Mouse (Mus musculus) MEL-GATA-1-ER (cell line): ENCODE measurements around the gene Gm13283.
A peak's percentile ranks its signal among the peaks of the same experiment; 100 is the strongest.
"Not testable (repeated sequence)": the region's sequence is repeated elsewhere in the genome, so short reads cannot be mapped to it uniquely, and the experiment has no call there.

ENCODE experiments used
- DNase-seq: peaks from one replicate; pipeline ENCODE4 v3.0.0-alpha.2; 2012; ENCODE audit warnings: low read depth; ENCODE audit errors: extremely low read depth

The Gm13283 gene

GRCm38 (mm10) chr4:88759610-88760268 lies at the start of gene Gm13283:
Gene Gm13283 (plus strand): TSS chr4:88760119.
- peak; percentile 81 for DNase-seq

GRCm38 (mm10) chr4:88714281-88714680 lies 45.6 kb upstream of the Gm13283 start:
- no peak for DNase-seq

GRCm38 (mm10) chr4:88715059-88715458 lies 44.9 kb upstream of the Gm13283 start:
- DNase-seq, result no peak

GRCm38 (mm10) chr4:88718715-88719114 lies 41.2 kb upstream of the Gm13283 start:
- DNase-seq, result no peak

- peak; percentile 82 for DNase-seq
Measured at GRCm38 (mm10) chr4:88721791-88722721, 37.9 kb upstream of the Gm13283 start, which contains the start of the genes Gm26566 and Klhl9. Gene Gm26566 (plus strand): TSS chr4:88721805. Gene Klhl9 (minus strand): TSS chr4:88722465.

- no peak for DNase-seq
Measured at GRCm38 (mm10) chr4:88723497-88724090, 36.3 kb upstream of the Gm13283 start.

GRCm38 (mm10) chr4:88726727-88727126 lies 33.2 kb upstream of the Gm13283 start:
- no peak for DNase-seq

GRCm38 (mm10) chr4:88727324-88727723 lies 32.6 kb upstream of the Gm13283 start:
- DNase-seq, result no peak

GRCm38 (mm10) chr4:88738480-88738879 lies 21.4 kb upstream of the Gm13283 start:
- peak; percentile 43 for DNase-seq

GRCm38 (mm10) chr4:88739036-88739435 lies 20.9 kb upstream of the Gm13283 start:
- DNase-seq, result no peak

- DNase-seq, result no peak
Measured at GRCm38 (mm10) chr4:88741426-88741825, 18.5 kb upstream of the Gm13283 start.

- DNase-seq, result no peak
Measured at GRCm38 (mm10) chr4:88742771-88743371, 17.0 kb upstream of the Gm13283 start.

GRCm38 (mm10) chr4:88744207-88744606 lies 15.7 kb upstream of the Gm13283 start:
- no peak for DNase-seq

GRCm38 (mm10) chr4:88749926-88750325 lies 10.0 kb upstream of the Gm13283 start:
- DNase-seq, result no peak

GRCm38 (mm10) chr4:88754818-88755340 lies 5.0 kb upstream of the Gm13283 start, which contains the start of gene Gm13271:
Gene Gm13271 (plus strand): TSS chr4:88754868.
- not testable (repeated sequence) for DNase-seq

GRCm38 (mm10) chr4:88756581-88757513 lies 3.1 kb upstream of the Gm13283 start:
- peak; percentile 43 for DNase-seq

GRCm38 (mm10) chr4:88757628-88758031 lies 2.3 kb upstream of the Gm13283 start:
- DNase-seq, result not testable (repeated sequence)

GRCm38 (mm10) chr4:88758751-88759150 lies 1.2 kb upstream of the Gm13283 start:
- DNase-seq, result not testable (repeated sequence)

- not testable (repeated sequence) for DNase-seq
Measured at GRCm38 (mm10) chr4:88760431-88760830, 512 bp downstream of the Gm13283 start.

GRCm38 (mm10) chr4:88761776-88762175 lies 1.9 kb downstream of the Gm13283 start:
- not testable (repeated sequence) for DNase-seq
